Mouse (Mus musculus) kidney, embryonic 15.5 days (tissue): ENCODE measurements at regions not wholly inside any gene's neighbourhood (a gene's known extent, or its start where the extent isn't known, plus 50 kb on each side); places are given as distances from the start of the nearest gene placed in this dataset.
A peak's percentile ranks its signal among the peaks of the same experiment; 100 is the strongest.

Source experiments
- ATAC-seq: fragments of 200-750 bp; cut with Nextera tagmentation; replicated peaks from 2 replicates; pipeline ENCODE4 v1.8.0; 2017; ENCODE audit warnings: moderate TSS enrichment; ENCODE audit not compliant: low FRiP score
- H3K27ac ChIP-seq: fragments of 300-500 bp; sonication (generic); 2 replicates; pipeline ENCODE4 v1.5.1; 2015; ENCODE audit warnings: mild to moderate bottlenecking, inconsistent platforms
- H3K27me3 ChIP-seq: fragments of 300-500 bp; sonication (generic); 2 replicates; pipeline ENCODE4 v1.6.1; 2015; ENCODE audit warnings: inconsistent platforms
- H3K36me3 ChIP-seq: fragments of 300-500 bp; sonication (generic); 2 replicates; pipeline ENCODE4 v1.6.1; 2015; ENCODE audit warnings: inconsistent platforms
- H3K4me1 ChIP-seq: fragments of 300-500 bp; sonication (generic); 2 replicates; pipeline ENCODE4 v1.6.1; 2015; ENCODE audit warnings: inconsistent platforms
- H3K4me2 ChIP-seq: fragments of 300-500 bp; sonication (generic); 2 replicates; pipeline ENCODE4 v1.6.1; 2015; ENCODE audit warnings: moderate library complexity, mild to moderate bottlenecking, inconsistent platforms
- H3K4me3 ChIP-seq: fragments of 300-500 bp; sonication (generic); replicated peaks from 2 replicates; pipeline ENCODE4 v1.5.1; 2015; ENCODE audit warnings: mild to moderate bottlenecking, inconsistent platforms
- H3K9ac ChIP-seq: fragments of 300-500 bp; sonication (generic); 2 replicates; pipeline ENCODE4 v1.6.1; 2015; ENCODE audit warnings: mild to moderate bottlenecking, inconsistent platforms
- H3K9me3 ChIP-seq: fragments of 300-500 bp; sonication (generic); replicated peaks from 2 replicates; pipeline ENCODE4 v1.6.1; 2016; ENCODE audit warnings: inconsistent platforms
- WGBS: fragments of 180-500 bp; shearing (Covaris S2); methylation state at CpG from one replicate; pipeline ENCODE4 v1.1.7; 2015; ENCODE audit warnings: mixed read lengths; 5-methylcytosine and 5-hydroxymethylcytosine counted together

GRCm38 (mm10) chr11:42067788-42068187 lies 67.1 kb upstream of the Gabrg2 start:
- no peak overlapping the region for H3K4me3 ChIP-seq
- no peaks in the 10 kb centered on the region for H3K36me3 ChIP-seq
- no peaks in the 10 kb centered on the region for H3K27me3 ChIP-seq
- no peak for ATAC-seq
- no peak overlapping the region for H3K9ac ChIP-seq
- no peaks in the 10 kb centered on the region for H3K4me1 ChIP-seq
- H3K4me2 ChIP-seq = 0 out of 2 replicates have a peak overlapping the region, but pooled peaks have one; percentile 7
- H3K9me3 ChIP-seq = no peaks in the 10 kb centered on the region
- WGBS = 11% methylated on average over 5 of the region's 5 CpGs
- no peak overlapping the region for H3K27ac ChIP-seq

GRCm38 (mm10) chr11:42051567-42051966 lies 50.9 kb upstream of the Gabrg2 start:
- no peak for ATAC-seq
- Histone ChIP-seq H3K4me1 (no peaks in the 10 kb centered on the region), H3K27me3 (no peaks in the 10 kb centered on the region), H3K27ac (no peak overlapping the region), H3K36me3 (no peaks in the 10 kb centered on the region), H3K4me2 (no peak overlapping the region), H3K9me3 (no peaks in the 10 kb centered on the region), H3K4me3 (no peak overlapping the region), H3K9ac (no peak overlapping the region)
- 71% methylated on average over 1 of the region's 1 CpGs for WGBS
